Comparison of ENCODE assay signal across 11 mouse cellular contexts in the genomic region with DNA sequence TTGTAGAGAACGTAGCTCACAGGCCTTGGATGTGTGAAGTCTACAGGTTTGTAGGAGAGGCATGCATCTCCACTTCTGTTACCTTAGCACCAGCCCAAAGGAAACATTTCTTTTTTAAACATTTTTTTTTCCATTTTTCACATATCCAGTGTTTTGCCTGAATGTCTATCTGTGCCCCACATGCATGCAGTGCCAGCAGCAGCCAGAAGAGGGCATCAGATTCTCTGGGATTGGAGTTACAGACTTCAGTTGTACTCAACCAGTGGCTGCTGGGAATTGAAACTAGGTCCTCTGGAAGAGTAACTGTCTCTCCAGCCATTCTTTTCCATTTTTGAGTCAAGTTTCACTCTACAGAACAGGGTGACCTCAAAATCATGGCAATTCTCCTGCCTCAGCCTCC. TPM values are rescaled to one million over a fixed set of nuclear protein-coding genes. Genes with fewer than 3 reads are reported as not detected.
DNase-seq lines count a peak whose midpoint lies in the region; ATAC-seq and TF ChIP-seq lines count a peak whose summit lies in the region.
"Had no signal": no experiment of that assay in that cellular context is flagged by ENCODE, and none has a peak within 500 bp of the region (broad histone marks: within the 10 kb centered on the region; RNA-seq: fewer than 3 reads in every experiment).

No protein-coding gene starts in this region.

- peak; percentile 53 for TF ChIP-seq CTCF in lung, embryonic 14.5 days (IDR thresholded peaks at IDR 0.05; ENCODE audit: low read depth)

- H3K9ac ChIP-seq in lung, embryonic 14.5 days, result no peak overlapping the region
- H3K9ac ChIP-seq: embryonic facial prominence, embryonic 15.5 days; heart, embryonic 13.5 days had no signal

- 100% methylated on average over 1 of the region's 1 CpGs for WGBS in lung, embryonic 14.5 days

- DNase-seq in embryo, embryonic 10.5 days (ENCODE audit: low spot score), result peak; percentile 40
- no peak for DNase-seq in embryo, embryonic 9.5 days (ENCODE audit: extremely low spot score)
- DNase-seq in lung, embryonic 14.5 days, result no peak
- DNase-seq in lung, postnatal 4 days, result no peak
- DNase-seq in NIH3T3 (ENCODE audit: low read depth), result peak; percentile 37
- DNase-seq in lung, postnatal 36 days, result peak; percentile 56
- no peak for DNase-seq in gastrocnemius, postnatal 4 days (ENCODE audit: low spot score in 2 of 2)
- DNase-seq: layer of hippocampus, postnatal 36 days had no signal

- no peaks in the 10 kb centered on the region for H3K4me1 ChIP-seq in lung, embryonic 14.5 days (ENCODE audit: insufficient read depth)
- H3K4me1 ChIP-seq: embryonic facial prominence, embryonic 15.5 days had no signal

- H3K27ac ChIP-seq in lung, embryonic 14.5 days (ENCODE audit: low read depth), result no peak overlapping the region
- H3K27ac ChIP-seq: embryonic facial prominence, embryonic 15.5 days; heart, embryonic 13.5 days had no signal

- H3K4me3 ChIP-seq in lung, embryonic 14.5 days (ENCODE audit: low read depth, low read length), result no peak overlapping the region
- H3K4me3 ChIP-seq: embryonic facial prominence, embryonic 15.5 days; heart, embryonic 13.5 days had no signal

- peaks cover 33% of the 10 kb centered on the region for H3K36me3 ChIP-seq in lung, embryonic 14.5 days (ENCODE audit: insufficient read depth)

- H3K9me3 ChIP-seq in lung, embryonic 14.5 days (ENCODE audit: low read depth, low read length), result peaks cover 19% of the 10 kb centered on the region; the same call in 1 of the 2 replicates

- ATAC-seq in lung, embryonic 14.5 days (ENCODE audit: insufficient read depth), result no peak
- no peak for ATAC-seq in inflammation-experienced regulatory T-cells, adult 6 months

- H3K27me3 ChIP-seq in lung, embryonic 14.5 days (ENCODE audit: insufficient read depth, low read length), result no peaks in the 10 kb centered on the region
- H3K27me3 ChIP-seq: embryonic facial prominence, embryonic 15.5 days had no signal

- H3K4me2 ChIP-seq in lung, embryonic 14.5 days, result no peak overlapping the region
- H3K4me2 ChIP-seq: embryonic facial prominence, embryonic 15.5 days; heart, embryonic 13.5 days had no signal

RNA-seq across cellular contexts. Expression of gene Polrmt, which starts 13.9 kb away (rescaled TPM):
- 44.2 and 44.6 TPM in 2 replicates for polyA plus RNA-seq in lung, embryonic 14.5 days (2014; fragmentation: Nextera tagmentation; extraction: Ambion mirVana)
- 10 to 100 TPM; 10.6 to 19.2 (median 17.1) TPM for polyA plus RNA-seq in inflammation-experienced regulatory T-cells, adult 6 months (2017; shearing (Covaris generic))
- total RNA-seq in gastrocnemius, postnatal 4 days (2021), result 10 to 100 TPM; 25.5 to 27.8 TPM

RNA-seq across cellular contexts. Expression of gene Hcn2, which starts 16.1 kb away (rescaled TPM):
- 0.14 TPM in 1 of 2 replicates, not detected in the other for polyA plus RNA-seq in lung, embryonic 14.5 days (2014; fragmentation: Nextera tagmentation; extraction: Ambion mirVana)
- not detected for polyA plus RNA-seq in inflammation-experienced regulatory T-cells, adult 6 months (2017; shearing (Covaris generic))
- under 1 TPM; 0.96 TPM for total RNA-seq in gastrocnemius, postnatal 4 days (2021)

RNA-seq across cellular contexts. Expression of gene Fgf22, which starts 22.4 kb away (rescaled TPM):
- 0.30 and 0.41 TPM in 2 replicates for polyA plus RNA-seq in lung, embryonic 14.5 days (2014; fragmentation: Nextera tagmentation; extraction: Ambion mirVana)
- polyA plus RNA-seq in inflammation-experienced regulatory T-cells, adult 6 months (2017; shearing (Covaris generic)), result under 1 TPM in 1 of 3 experiments, not detected in 2; 0.24 TPM
- not detected for total RNA-seq in gastrocnemius, postnatal 4 days (2021)
- polyA plus RNA-seq: heart, embryonic 13.5 days had no signal

RNA-seq across cellular contexts. Expression of gene Bsg, which starts 28.2 kb away (rescaled TPM):
- polyA plus RNA-seq in lung, embryonic 14.5 days (2014; fragmentation: Nextera tagmentation; extraction: Ambion mirVana), result 842 and 871 TPM in 2 replicates
- 100 to 1,000 TPM; 116 to 152 (median 121) TPM for polyA plus RNA-seq in inflammation-experienced regulatory T-cells, adult 6 months (2017; shearing (Covaris generic))
- total RNA-seq in gastrocnemius, postnatal 4 days (2021), result 100 to 1,000 TPM; 390 to 392 TPM

RNA-seq across cellular contexts. Expression of gene Rnf126, which starts 34.3 kb away (rescaled TPM):
- 107 and 123 TPM in 2 replicates for polyA plus RNA-seq in lung, embryonic 14.5 days (2014; fragmentation: Nextera tagmentation; extraction: Ambion mirVana)
- polyA plus RNA-seq in inflammation-experienced regulatory T-cells, adult 6 months (2017; shearing (Covaris generic)), result 1 to 10 TPM; 2.1 to 2.8 (median 2.7) TPM
- 10 to 100 TPM; 45.0 to 52.5 TPM for total RNA-seq in gastrocnemius, postnatal 4 days (2021)

Comparison
In these comparisons a context has a peak if more than half of its experiments do, and no peak if none do; other contexts are left out.
1. DNase-seq: peak in embryo, embryonic 10.5 days (single experiment), NIH3T3 (single experiment) and lung, postnatal 36 days (single experiment); none in embryo, embryonic 9.5 days (single experiment), lung, embryonic 14.5 days (single experiment), lung, postnatal 4 days (0 of 2) and gastrocnemius, postnatal 4 days (0 of 2).